ENCODE assay signal across 11 mouse cellular contexts in genomic region chr10:3325447-3325846, GRCm38 (mm10). TPM values are rescaled to one million over a fixed set of nuclear protein-coding genes. Genes with fewer than 3 reads are reported as not detected.
DNase-seq lines count a peak whose midpoint lies in the region; ATAC-seq lines count a peak whose summit lies in the region.
"Had no signal": no experiment of that assay in that cellular context is flagged by ENCODE, and none has a peak within 500 bp of the region (broad histone marks: within the 10 kb centered on the region; RNA-seq: fewer than 3 reads in every experiment).

No protein-coding gene starts in this region.

- no peaks in the 10 kb centered on the region for H3K27me3 ChIP-seq in heart, embryonic 10.5 days (ENCODE audit: insufficient read depth, poor library complexity, severe bottlenecking)
- no peaks in the 10 kb centered on the region for H3K27me3 ChIP-seq in midbrain, embryonic 13.5 days
- H3K27me3 ChIP-seq: embryonic facial prominence, embryonic 13.5 days; megakaryocyte, embryonic 14.5 days had no signal

- H3K36me3 ChIP-seq in heart, embryonic 10.5 days = no peaks in the 10 kb centered on the region
- no peaks in the 10 kb centered on the region for H3K36me3 ChIP-seq in midbrain, embryonic 13.5 days
- H3K36me3 ChIP-seq: embryonic facial prominence, embryonic 13.5 days had no signal

- no peak overlapping the region for H3K4me2 ChIP-seq in midbrain, embryonic 13.5 days (replicated peaks)
- H3K4me2 ChIP-seq: embryonic facial prominence, embryonic 13.5 days had no signal

- H3K4me3 ChIP-seq in heart, embryonic 10.5 days = no peak overlapping the region
- H3K4me3 ChIP-seq in midbrain, embryonic 13.5 days (replicated peaks) = no peak overlapping the region
- H3K4me3 ChIP-seq: embryonic facial prominence, embryonic 13.5 days; megakaryocyte, embryonic 14.5 days had no signal

- ATAC-seq in midbrain, embryonic 13.5 days = no peak

- no peaks in the 10 kb centered on the region for H3K4me1 ChIP-seq in heart, embryonic 10.5 days
- no peaks in the 10 kb centered on the region for H3K4me1 ChIP-seq in midbrain, embryonic 13.5 days (replicated peaks)
- H3K4me1 ChIP-seq: embryonic facial prominence, embryonic 13.5 days; megakaryocyte, embryonic 14.5 days had no signal

- 79% methylated on average over 1 of the region's 1 CpGs for WGBS in heart, embryonic 10.5 days
- 92% methylated on average over 1 of the region's 1 CpGs for WGBS in midbrain, embryonic 13.5 days

- intact Hi-C loops in heart, postnatal 36 days (cut with DNase I) = no loop called here

- 0 out of 2 replicates have a peak, but pooled peaks cover 2% of the 10 kb centered on the region for H3K9me3 ChIP-seq in heart, embryonic 10.5 days
- H3K9me3 ChIP-seq in midbrain, embryonic 13.5 days = 0 out of 2 replicates have a peak, but pooled peaks cover 3% of the 10 kb centered on the region

- DNase-seq in heart, postnatal 36 days = peak; percentile 8 to 12
- DNase-seq in heart, embryonic 10.5 days (ENCODE audit: low spot score) = no peak
- DNase-seq in 416B (ENCODE audit: low read depth) = peak; percentile 57
- peak; percentile 68 for DNase-seq in adrenal gland, postnatal 10 days
- DNase-seq in kidney, postnatal 4 days = peak; percentile 45 to 54
- no peak for DNase-seq in thymus, postnatal 10 days (ENCODE audit: low spot score in 2 of 2)
- no peak for DNase-seq in frontal cortex, postnatal 25 days (ENCODE audit: low spot score in 2 of 2)
- DNase-seq: spleen, adult 18-20 months had no signal

- H3K9ac ChIP-seq in midbrain, embryonic 13.5 days (replicated peaks) = no peak overlapping the region
- H3K9ac ChIP-seq: embryonic facial prominence, embryonic 13.5 days had no signal

- no peak overlapping the region for H3K27ac ChIP-seq in heart, embryonic 10.5 days
- no peak overlapping the region for H3K27ac ChIP-seq in midbrain, embryonic 13.5 days
- H3K27ac ChIP-seq: embryonic facial prominence, embryonic 13.5 days had no signal

RNA-seq across cellular contexts. Expression of gene Ppp1r14c, which starts 40.4 kb away (rescaled TPM):
- total RNA-seq in heart, postnatal 36 days (2021) = 100 to 1,000 TPM; 171 to 215 TPM
- 92.5 and 153 TPM in 2 replicates for polyA plus RNA-seq in heart, embryonic 10.5 days (2016; fragmentation: Nextera tagmentation; extraction: Ambion mirVana)
- total RNA-seq in adrenal gland, postnatal 10 days (2021) = 10 to 100 TPM; 10.2 to 11.7 TPM
- polyA plus RNA-seq in midbrain, embryonic 13.5 days (2015; fragmentation: Nextera tagmentation; extraction: Ambion mirVana) = 18.2 and 22.3 TPM in 2 replicates

RNA-seq across cellular contexts. Expression of gene H60c, which starts 57.9 kb away (rescaled TPM):
- total RNA-seq in heart, postnatal 36 days (2021) = not detected
- not detected in 2 replicates for polyA plus RNA-seq in heart, embryonic 10.5 days (2016; fragmentation: Nextera tagmentation; extraction: Ambion mirVana)
- total RNA-seq in adrenal gland, postnatal 10 days (2021) = not detected
- not detected in 2 replicates for polyA plus RNA-seq in midbrain, embryonic 13.5 days (2015; fragmentation: Nextera tagmentation; extraction: Ambion mirVana)

Comparison
In these comparisons a context has a peak if more than half of its experiments do, and no peak if none do; other contexts are left out.
1. DNase-seq: peak in heart, postnatal 36 days (2 of 2), 416B (single experiment), adrenal gland, postnatal 10 days (single experiment) and kidney, postnatal 4 days (2 of 2); none in heart, embryonic 10.5 days (single experiment), thymus, postnatal 10 days (0 of 2) and frontal cortex, postnatal 25 days (0 of 2).
2. RNA of gene Ppp1r14c, which starts 40.4 kb away (total RNA-seq): 171 to 215 TPM in heart, postnatal 36 days; 10.2 to 11.7 TPM in adrenal gland, postnatal 10 days; every median in the first group is over 10 times any median in the second.